Mouse (Mus musculus): ENCODE results near the gene Gtsf1l.
A peak's percentile ranks its signal among the peaks of the same experiment; 100 is the strongest.

Gene Gtsf1l

DNA sequence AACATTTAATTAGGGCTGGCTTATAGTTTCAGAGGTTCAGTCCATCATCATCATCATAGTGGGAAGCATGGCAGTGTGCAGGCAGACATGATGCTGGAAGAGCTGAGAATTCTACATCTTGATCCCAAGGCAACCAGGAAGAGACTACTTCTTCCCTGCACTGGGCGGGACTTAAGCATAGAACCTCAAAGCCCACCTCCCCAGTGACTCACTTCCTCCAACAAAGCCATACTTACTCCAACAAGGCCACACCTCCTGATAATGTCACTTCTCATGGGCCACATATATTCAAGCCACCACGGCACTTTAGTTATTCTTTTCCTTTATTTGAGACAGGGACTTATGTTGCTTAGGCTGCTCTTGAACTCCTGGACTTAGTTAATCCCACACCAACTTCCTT, 38.5 kb downstream of the Gtsf1l start:
- DNase-seq (ENCODE audit: low read depth), result no peak

DNA sequence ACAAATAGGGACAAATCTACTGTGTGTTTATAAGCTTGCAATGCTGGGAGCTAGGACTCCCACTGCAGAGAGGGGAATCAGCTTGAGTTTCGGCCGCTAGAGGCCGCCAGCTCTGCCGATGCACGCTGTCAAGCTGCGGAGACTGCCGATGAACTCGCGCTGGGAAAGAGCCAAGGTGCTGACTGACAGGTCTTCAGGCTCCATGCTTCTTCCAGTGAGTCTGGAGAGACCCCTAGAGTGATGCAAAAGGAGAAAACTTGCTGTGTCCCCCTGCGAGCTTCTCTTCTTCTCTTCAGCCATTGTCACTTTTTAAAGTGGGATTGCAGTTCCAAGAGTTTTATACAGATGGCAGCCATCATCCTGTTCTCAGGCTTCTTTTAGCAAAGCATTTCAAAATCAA, 39.5 kb downstream of the Gtsf1l start:
- peak; percentile 48 for DNase-seq (ENCODE audit: low read depth)

DNA sequence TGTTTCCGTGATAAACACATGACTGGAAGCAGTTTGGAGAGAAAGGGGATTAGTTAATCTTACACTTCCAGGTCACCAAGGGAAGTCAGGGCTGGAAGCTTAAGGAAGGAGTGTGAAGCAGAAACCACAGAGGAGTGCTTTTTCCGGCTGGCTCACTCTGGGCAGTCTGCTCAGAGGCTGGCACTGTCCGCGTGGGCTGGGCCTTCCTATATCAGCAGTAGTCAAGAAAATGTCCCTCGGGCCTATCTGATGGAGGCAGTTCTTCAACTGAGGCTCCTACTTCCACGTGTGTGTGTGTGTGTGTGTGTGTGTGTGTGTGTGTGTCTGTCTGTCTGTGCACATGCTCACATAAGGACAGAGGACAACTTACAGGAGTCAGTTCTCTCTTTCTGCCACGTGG, 47.7 kb downstream of the Gtsf1l start:
- no peak for DNase-seq (ENCODE audit: low read depth)
